Mouse (Mus musculus): ENCODE data around the gene D11Wsu47e. TPM values are rescaled to one million over a fixed set of nuclear protein-coding genes. Genes with fewer than 3 reads are reported as not detected.

The D11Wsu47e gene
- polyA plus RNA-seq, 1 experiment: 7.4 TPM

GRCm38 (mm10) chr11:113664279-113664678, 19.9 kb upstream of the D11Wsu47e start:
- no peak overlapping the region for H3K4me3 ChIP-seq (ENCODE audit: extremely low read depth, insufficient read depth, insufficient read length)
- H3K27ac ChIP-seq (ENCODE audit: insufficient read depth, low read length): no peak overlapping the region
- DNase-seq (ENCODE audit: low read depth in 1 of 2, low spot score in 2 of 2): no peak
- no peak for TF ChIP-seq CTCF (IDR thresholded peaks at IDR 0.05; ENCODE audit: extremely low read depth, insufficient read depth, insufficient read length, insufficient replicate concordance)
- no peak for TF ChIP-seq POLR2A (IDR thresholded peaks at IDR 0.05; ENCODE audit: low read depth, low read length)
- 91% methylated on average over 2 of the region's 2 CpGs for WGBS
- no peaks in the 10 kb centered on the region for H3K27me3 ChIP-seq (ENCODE audit: control insufficient read depth, insufficient read depth, low read length)
- H3K36me3 ChIP-seq (ENCODE audit: control insufficient read depth, insufficient read depth, low read length): peaks cover 21% of the 10 kb centered on the region
- peaks cover 2% of the 10 kb centered on the region; the same call in 1 of the 2 replicates for H3K4me1 ChIP-seq (ENCODE audit: control insufficient read depth, insufficient read depth, insufficient read length)

- Histone ChIP-seq H3K36me3 (ENCODE audit: control insufficient read depth, insufficient read depth, low read length) (peaks cover 16% of the 10 kb centered on the region), H3K27me3 (ENCODE audit: control insufficient read depth, insufficient read depth, low read length) (no peaks in the 10 kb centered on the region), H3K4me1 (ENCODE audit: control insufficient read depth, insufficient read depth, insufficient read length) (peaks cover 2% of the 10 kb centered on the region; the same call in 1 of the 2 replicates), H3K4me3 (ENCODE audit: extremely low read depth, insufficient read depth, insufficient read length) (no peak overlapping the region), H3K27ac (ENCODE audit: insufficient read depth, low read length) (no peak overlapping the region)
- TF ChIP-seq POLR2A (IDR thresholded peaks at IDR 0.05; ENCODE audit: low read depth, low read length) (no peak), CTCF (IDR thresholded peaks at IDR 0.05; ENCODE audit: extremely low read depth, insufficient read depth, insufficient read length, insufficient replicate concordance) (no peak)
- WGBS: 78% methylated on average over 6 of the region's 6 CpGs
- DNase-seq (ENCODE audit: low read depth in 1 of 2, low spot score in 2 of 2): no peak
Observed at GRCm38 (mm10) chr11:113666205-113666604, 18.0 kb upstream of the D11Wsu47e start.

GRCm38 (mm10) chr11:113666648-113667047, 17.6 kb upstream of the D11Wsu47e start:
- Histone ChIP-seq H3K4me3 (ENCODE audit: extremely low read depth, insufficient read depth, insufficient read length) (no peak overlapping the region), H3K27ac (ENCODE audit: insufficient read depth, low read length) (no peak overlapping the region), H3K4me1 (ENCODE audit: control insufficient read depth, insufficient read depth, insufficient read length) (peaks cover 2% of the 10 kb centered on the region; the same call in 1 of the 2 replicates), H3K36me3 (ENCODE audit: control insufficient read depth, insufficient read depth, low read length) (peaks cover 16% of the 10 kb centered on the region), H3K27me3 (ENCODE audit: control insufficient read depth, insufficient read depth, low read length) (no peaks in the 10 kb centered on the region)
- DNase-seq (ENCODE audit: low read depth in 1 of 2, low spot score in 2 of 2): no peak
- 45% methylated on average over 10 of the region's 10 CpGs for WGBS
- no peak for TF ChIP-seq CTCF (IDR thresholded peaks at IDR 0.05; ENCODE audit: extremely low read depth, insufficient read depth, insufficient read length, insufficient replicate concordance)
- TF ChIP-seq POLR2A (IDR thresholded peaks at IDR 0.05; ENCODE audit: low read depth, low read length): no peak

GRCm38 (mm10) chr11:113667122-113667521, 17.1 kb upstream of the D11Wsu47e start:
- no peak overlapping the region for H3K27ac ChIP-seq (ENCODE audit: insufficient read depth, low read length)
- TF ChIP-seq POLR2A (IDR thresholded peaks at IDR 0.05; ENCODE audit: low read depth, low read length) (no peak), CTCF (IDR thresholded peaks at IDR 0.05; ENCODE audit: extremely low read depth, insufficient read depth, insufficient read length, insufficient replicate concordance) (no peak)
- no peak overlapping the region for H3K4me3 ChIP-seq (ENCODE audit: extremely low read depth, insufficient read depth, insufficient read length)
- WGBS: 95% methylated on average over 2 of the region's 2 CpGs
- DNase-seq (ENCODE audit: low read depth in 1 of 2, low spot score in 2 of 2): no peak
- peaks cover 2% of the 10 kb centered on the region; the same call in 1 of the 2 replicates for H3K4me1 ChIP-seq (ENCODE audit: control insufficient read depth, insufficient read depth, insufficient read length)
- H3K36me3 ChIP-seq (ENCODE audit: control insufficient read depth, insufficient read depth, low read length): peaks cover 13% of the 10 kb centered on the region
- H3K27me3 ChIP-seq (ENCODE audit: control insufficient read depth, insufficient read depth, low read length): no peaks in the 10 kb centered on the region

GRCm38 (mm10) chr11:113667704-113668103, 16.5 kb upstream of the D11Wsu47e start:
- 85% methylated on average over 4 of the region's 4 CpGs for WGBS
- H3K27me3 ChIP-seq (ENCODE audit: control insufficient read depth, insufficient read depth, low read length): no peaks in the 10 kb centered on the region
- TF ChIP-seq CTCF (IDR thresholded peaks at IDR 0.05; ENCODE audit: extremely low read depth, insufficient read depth, insufficient read length, insufficient replicate concordance) (no peak), POLR2A (IDR thresholded peaks at IDR 0.05; ENCODE audit: low read depth, low read length) (no peak)
- H3K4me1 ChIP-seq (ENCODE audit: control insufficient read depth, insufficient read depth, insufficient read length): peaks cover 2% of the 10 kb centered on the region; the same call in 1 of the 2 replicates
- peaks cover 13% of the 10 kb centered on the region for H3K36me3 ChIP-seq (ENCODE audit: control insufficient read depth, insufficient read depth, low read length)
- no peak overlapping the region for H3K4me3 ChIP-seq (ENCODE audit: extremely low read depth, insufficient read depth, insufficient read length)
- H3K27ac ChIP-seq (ENCODE audit: insufficient read depth, low read length): no peak overlapping the region
- DNase-seq (ENCODE audit: low read depth in 1 of 2, low spot score in 2 of 2): no peak

GRCm38 (mm10) chr11:113668857-113669256, 15.4 kb upstream of the D11Wsu47e start:
- H3K27ac ChIP-seq (ENCODE audit: insufficient read depth, low read length): no peak overlapping the region
- TF ChIP-seq CTCF (IDR thresholded peaks at IDR 0.05; ENCODE audit: extremely low read depth, insufficient read depth, insufficient read length, insufficient replicate concordance) (no peak), POLR2A (IDR thresholded peaks at IDR 0.05; ENCODE audit: low read depth, low read length) (no peak)
- 82% methylated on average over 5 of the region's 5 CpGs for WGBS
- no peaks in the 10 kb centered on the region for H3K27me3 ChIP-seq (ENCODE audit: control insufficient read depth, insufficient read depth, low read length)
- H3K36me3 ChIP-seq (ENCODE audit: control insufficient read depth, insufficient read depth, low read length): peaks cover 9% of the 10 kb centered on the region
- no peak overlapping the region for H3K4me3 ChIP-seq (ENCODE audit: extremely low read depth, insufficient read depth, insufficient read length)
- peaks cover 2% of the 10 kb centered on the region; the same call in 1 of the 2 replicates for H3K4me1 ChIP-seq (ENCODE audit: control insufficient read depth, insufficient read depth, insufficient read length)
- no peak for DNase-seq (ENCODE audit: low read depth in 1 of 2, low spot score in 2 of 2)

- TF ChIP-seq POLR2A (IDR thresholded peaks at IDR 0.05; ENCODE audit: low read depth, low read length) (no peak), CTCF (IDR thresholded peaks at IDR 0.05; ENCODE audit: extremely low read depth, insufficient read depth, insufficient read length, insufficient replicate concordance) (no peak)
- 83% methylated on average over 4 of the region's 4 CpGs for WGBS
- Histone ChIP-seq H3K4me3 (ENCODE audit: extremely low read depth, insufficient read depth, insufficient read length) (no peak overlapping the region), H3K27ac (ENCODE audit: insufficient read depth, low read length) (no peak overlapping the region), H3K36me3 (ENCODE audit: control insufficient read depth, insufficient read depth, low read length) (peaks cover 11% of the 10 kb centered on the region), H3K4me1 (ENCODE audit: control insufficient read depth, insufficient read depth, insufficient read length) (peaks cover 2% of the 10 kb centered on the region; the same call in 1 of the 2 replicates), H3K27me3 (ENCODE audit: control insufficient read depth, insufficient read depth, low read length) (no peaks in the 10 kb centered on the region)
- no peak for DNase-seq (ENCODE audit: low read depth in 1 of 2, low spot score in 2 of 2)
Observed at GRCm38 (mm10) chr11:113669711-113670110, 14.5 kb upstream of the D11Wsu47e start.
